Mouse (Mus musculus) CH12.LX (cell line): ENCODE data around the gene Syna.

Experiments used
- CTCF ChIP-seq, 2 experiments: IDR thresholded peaks in 1 of 2; conservative IDR thresholded peaks in 1 of 2; 2 replicates each; pipeline ENCODE4 v1.5.1; 2011 to 2012; ENCODE audit warnings: low read depth in 2 of 2, low read length in 2 of 2, improper control_type of control experiment in 1 of 2, inconsistent platforms in 1 of 2, mild to moderate bottlenecking in 1 of 2, moderate library complexity in 1 of 2
- ELF1 ChIP-seq: IDR thresholded peaks from 2 replicates; pipeline ENCODE4 v1.6.1; 2014; ENCODE audit warnings: low read depth, mild to moderate bottlenecking, inconsistent platforms, low read length, improper control_type of control experiment
- EP300 ChIP-seq: IDR thresholded peaks from 2 replicates; pipeline ENCODE4 v1.6.1; 2011; ENCODE audit warnings: low read length, improper control_type of control experiment
- MAFK ChIP-seq: IDR thresholded peaks from 2 replicates; pipeline ENCODE4 v1.6.1; 2011; ENCODE audit warnings: low read length, improper control_type of control experiment; ENCODE audit not compliant: insufficient replicate concordance
- MXI1 ChIP-seq: IDR thresholded peaks from 2 replicates; pipeline ENCODE4 v1.6.1; 2011; ENCODE audit warnings: mild to moderate bottlenecking, low read depth, low read length, improper control_type of control experiment
- POLR2A ChIP-seq: IDR thresholded peaks from 2 replicates; pipeline ENCODE4 v1.6.1; 2011; ENCODE audit warnings: low read depth, mild to moderate bottlenecking, improper control_type of control experiment, low read length
- POLR2AphosphoS2 ChIP-seq: IDR thresholded peaks from 2 replicates; pipeline ENCODE4 v1.6.1; 2011; ENCODE audit warnings: low read depth, low read length, improper control_type of control experiment
- RCOR1 ChIP-seq: conservative IDR thresholded peaks from 2 replicates; pipeline ENCODE4 v1.6.1; 2012; ENCODE audit warnings: low read depth, mild to moderate bottlenecking, inconsistent platforms, low read length, improper control_type of control experiment

DNA sequence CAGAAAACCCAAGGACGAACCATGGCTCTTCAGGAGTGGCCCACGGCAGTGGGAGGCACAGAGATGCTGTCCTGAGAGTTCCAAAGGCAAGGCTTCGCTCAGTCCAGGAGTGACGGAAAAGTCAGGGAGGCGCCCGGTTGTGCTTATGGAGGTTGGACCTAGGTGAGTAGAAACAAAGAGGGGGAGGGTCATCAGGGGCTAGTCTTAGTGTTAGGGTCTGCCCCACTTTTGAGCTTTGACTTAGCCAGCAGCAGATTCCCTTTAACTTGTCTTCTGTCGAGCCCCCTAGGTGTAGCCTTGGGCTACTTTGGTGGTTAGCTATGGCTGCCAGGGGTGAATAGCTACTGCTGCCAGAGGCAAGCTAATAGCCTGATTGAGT lies at the start of gene Syna:
- TF ChIP-seq CTCF (conservative IDR thresholded peaks at IDR 0.05 in 1 of 2, IDR thresholded peaks at IDR 0.05 in 1 of 2; ENCODE audit: low read depth in 2 of 2, low read length in 2 of 2) = no peak
- no peak for TF ChIP-seq POLR2A
- no peak for TF ChIP-seq MAFK
- no peak for TF ChIP-seq EP300
- TF ChIP-seq RCOR1 = no peak
- TF ChIP-seq ELF1 = no peak
- TF ChIP-seq MXI1 = no peak
- TF ChIP-seq POLR2AphosphoS2 = no peak
